Mouse (Mus musculus) bone marrow, adult 2 months (tissue): ENCODE results near the gene Fam161b. TPM values are rescaled to one million over a fixed set of nuclear protein-coding genes. Genes with fewer than 3 reads are reported as not detected.

ENCODE experiments used
- H3K27ac ChIP-seq: fragments of 200-500 bp; 2 replicates; pipeline ENCODE4 v1.5.1; 2012; ENCODE audit warnings: low read depth, mild to moderate bottlenecking, control low read depth, inconsistent platforms, low read length; ENCODE audit not compliant: control insufficient read depth, poor library complexity, insufficient read depth
- H3K4me1 ChIP-seq: fragments of 200-500 bp; 2 replicates; pipeline ENCODE4 v1.6.1; 2011; ENCODE audit warnings: low read length; ENCODE audit not compliant: control insufficient read depth, insufficient read depth
- H3K4me3 ChIP-seq: fragments of 200-500 bp; replicated peaks from 2 replicates; pipeline ENCODE3; 2011; ENCODE audit warnings: mild to moderate bottlenecking, low read depth, low read length, control low read depth; ENCODE audit not compliant: control insufficient read depth
- CTCF ChIP-seq: fragments of 200-500 bp; IDR thresholded peaks from 2 replicates; pipeline ENCODE4 v1.5.1; 2011; ENCODE audit warnings: low read length, control low read depth; ENCODE audit not compliant: control insufficient read depth, insufficient read depth
- POLR2A ChIP-seq: fragments of 200-500 bp; IDR thresholded peaks from 2 replicates; pipeline ENCODE4 v1.6.1; 2011; ENCODE audit warnings: low read depth, mild to moderate bottlenecking, control low read depth, low read length, borderline replicate concordance; ENCODE audit not compliant: control insufficient read depth
- WGBS: fragments of 180-500 bp; shearing (Covaris S2); methylation state at CpG from one replicate; pipeline ENCODE4 v1.1.7; 2018; 5-methylcytosine and 5-hydroxymethylcytosine counted together
- polyA plus RNA-seq: library from polyadenylated mRNA; stranded (reverse); fragments of >200 nt; gene quantifications from 2 replicates; pipeline ENCODE4 v1.2.4, GENCODE M21; 2011; ENCODE audit warnings: low replicate concordance; ENCODE audit not compliant: missing spikeins, insufficient read depth, insufficient read length

Gene Fam161b
- polyA plus RNA-seq, 1 experiment, result 1.5 TPM

DNA sequence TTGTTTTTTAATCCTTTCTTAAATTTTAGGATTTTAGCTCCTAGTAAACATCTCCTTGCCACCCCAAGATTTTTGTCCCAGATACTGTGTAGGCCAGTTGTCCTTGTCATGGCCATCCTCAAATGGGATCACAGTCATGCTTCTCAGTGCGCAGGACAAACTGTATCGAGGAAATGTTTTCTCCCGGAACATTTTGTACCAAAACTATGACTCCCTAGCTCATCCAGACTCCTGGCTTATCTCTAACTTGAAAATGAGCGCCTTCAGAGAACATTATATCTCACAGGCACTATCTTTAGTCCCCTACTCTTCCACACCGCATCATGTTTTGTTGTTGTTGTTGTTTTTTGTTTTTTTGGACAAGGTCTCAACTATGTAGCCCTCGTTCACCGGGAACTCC is 45.6 kb downstream of the Fam161b start:
- Histone ChIP-seq H3K4me1 (no peaks in the 10 kb centered on the region; the same call in 1 of the 2 replicates), H3K4me3 (peak overlapping the region; percentile 98), H3K27ac (no peak overlapping the region)
- no peak for TF ChIP-seq CTCF
- TF ChIP-seq POLR2A, result no peak
- 47% methylated on average over 7 of the region's 7 CpGs for WGBS

DNA sequence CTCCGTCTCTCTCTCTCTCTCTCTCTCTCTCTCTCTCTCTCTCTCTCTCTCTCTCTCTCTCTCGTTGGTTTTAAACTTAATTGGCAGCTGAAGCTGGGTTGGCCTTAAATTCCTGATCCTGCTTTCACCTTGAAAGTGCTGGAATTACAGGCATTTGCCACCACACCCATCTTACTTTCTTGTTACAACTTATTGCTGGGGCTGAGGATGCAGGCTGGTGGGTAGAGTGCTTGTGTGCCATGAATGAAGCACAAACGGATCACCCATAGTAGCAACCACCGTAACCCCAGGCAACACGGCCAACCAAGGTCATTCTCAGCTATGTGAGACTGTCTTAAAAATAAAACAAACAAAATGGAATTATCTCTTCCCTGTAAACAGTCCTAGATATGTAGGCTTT is 50.3 kb downstream of the Fam161b start:
- Histone ChIP-seq H3K4me1 (no peaks in the 10 kb centered on the region), H3K27ac (no peak overlapping the region), H3K4me3 (no peak overlapping the region)
- TF ChIP-seq CTCF (no peak), POLR2A (no peak)
- WGBS, result 85% methylated on average over 4 of the region's 5 CpGs

DNA sequence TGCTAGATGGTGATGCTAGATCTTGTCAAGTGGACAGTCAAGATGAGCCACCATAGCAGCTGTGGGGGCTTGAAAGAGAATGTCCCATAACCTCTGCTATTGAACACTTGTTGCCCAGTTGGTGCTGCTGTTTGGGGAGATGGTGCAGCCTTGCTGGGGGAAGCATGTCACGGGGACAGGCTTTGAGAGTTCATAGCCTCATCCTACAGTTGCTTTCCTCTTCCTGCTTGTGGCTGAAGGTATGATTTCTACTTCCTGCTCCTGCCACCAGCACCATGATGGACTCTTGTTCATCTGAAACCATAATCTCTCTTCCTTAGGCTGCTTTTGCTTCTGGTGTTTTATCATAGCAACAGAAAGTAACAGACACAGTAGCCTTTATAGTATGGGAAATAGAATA is 57.1 kb downstream of the Fam161b start:
- Histone ChIP-seq H3K4me3 (no peak overlapping the region), H3K4me1 (no peaks in the 10 kb centered on the region; the same call in 1 of the 2 replicates), H3K27ac (no peak overlapping the region)
- 41% methylated on average over 1 of the region's 1 CpGs for WGBS
- TF ChIP-seq CTCF, result no peak
- TF ChIP-seq POLR2A, result no peak

DNA sequence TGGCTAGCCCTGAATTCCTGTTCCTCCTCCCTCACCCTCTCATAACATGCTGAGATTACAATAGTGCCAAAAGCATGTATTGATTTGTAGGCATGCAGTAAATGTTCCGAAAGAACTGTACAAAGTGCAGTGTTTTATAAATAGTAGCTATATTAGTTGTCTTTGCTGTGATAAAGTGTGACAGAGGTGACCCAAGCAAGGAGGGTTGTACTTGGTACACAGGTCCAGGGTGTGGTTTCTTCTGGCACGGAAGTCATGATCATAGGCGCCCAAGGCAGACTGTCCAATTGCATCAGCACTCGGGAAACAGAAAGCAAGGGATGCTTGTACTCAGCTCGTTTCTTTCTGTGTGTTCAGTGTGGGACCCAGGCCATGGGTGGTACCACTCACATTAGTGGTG is 57.5 kb downstream of the Fam161b start:
- Histone ChIP-seq H3K27ac (no peak overlapping the region), H3K4me3 (no peak overlapping the region), H3K4me1 (no peaks in the 10 kb centered on the region; the same call in 1 of the 2 replicates)
- TF ChIP-seq CTCF (no peak), POLR2A (no peak)
- WGBS, result 85% methylated on average over 5 of the region's 5 CpGs

DNA sequence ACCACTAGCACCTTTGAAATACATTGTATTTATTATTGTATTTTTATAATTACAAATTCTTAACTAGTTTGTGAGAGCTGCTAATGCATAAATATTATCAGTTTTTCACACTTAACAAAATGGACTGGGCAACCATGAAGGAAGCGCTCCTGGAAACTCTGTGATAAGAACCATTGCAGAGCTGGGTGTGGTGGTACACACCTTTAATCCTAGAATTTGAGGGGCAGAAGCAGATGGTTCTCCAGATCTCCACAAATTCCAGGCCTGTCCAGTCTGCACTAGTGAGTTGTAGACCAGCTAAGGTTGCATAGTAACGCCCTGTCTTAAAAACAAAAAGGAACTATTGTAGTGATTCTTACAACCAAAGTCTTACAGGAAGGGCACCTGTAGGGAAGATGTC is 62.4 kb downstream of the Fam161b start:
- 85% methylated on average over 2 of the region's 2 CpGs for WGBS
- no peaks in the 10 kb centered on the region; the same call in 1 of the 2 replicates for H3K4me1 ChIP-seq
- TF ChIP-seq POLR2A, result no peak
- no peak for TF ChIP-seq CTCF
- no peak overlapping the region for H3K4me3 ChIP-seq
- H3K27ac ChIP-seq, result no peak overlapping the region

DNA sequence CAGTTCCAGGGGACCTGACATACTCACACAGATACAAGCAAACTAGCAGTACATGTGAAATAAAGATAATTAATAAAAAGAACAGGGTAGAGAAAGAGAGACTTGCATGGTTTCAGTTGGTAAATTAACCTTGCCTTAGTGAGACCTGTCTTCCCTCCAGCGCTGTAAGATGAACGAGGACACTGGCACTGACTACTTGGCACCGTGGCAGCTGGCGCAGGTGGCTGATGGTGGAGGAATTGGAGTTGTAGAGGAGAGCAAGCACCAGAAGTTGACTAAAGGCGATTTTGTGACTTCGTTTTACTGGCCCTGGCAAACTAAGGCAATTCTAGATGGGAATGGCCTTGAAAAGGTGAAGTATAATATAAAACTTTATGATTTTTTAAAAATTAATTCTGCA is 63.8 kb downstream of the Fam161b start:
- H3K4me1 ChIP-seq, result no peaks in the 10 kb centered on the region
- no peak overlapping the region for H3K27ac ChIP-seq
- TF ChIP-seq POLR2A, result no peak
- no peak for TF ChIP-seq CTCF
- 90% methylated on average over 6 of the region's 6 CpGs for WGBS
- H3K4me3 ChIP-seq, result no peak overlapping the region

Other genes with a start within 250 kb of the Fam161b start
- 0.60 and 1.7 TPM in 2 replicates for gene Dnal1, start 247.5 kb downstream of the Fam161b start, polyA plus RNA-seq
- gene Pnma1, start 213.3 kb downstream of the Fam161b start, polyA plus RNA-seq, result 1.8 and 2.8 TPM in 2 replicates
- gene Elmsan1, start 143.0 kb downstream of the Fam161b start, polyA plus RNA-seq, result 12.5 and 20.0 TPM in 2 replicates
- gene Ptgr2, start 76.6 kb downstream of the Fam161b start, polyA plus RNA-seq, result 17.8 and 25.3 TPM in 2 replicates
- 29.1 and 31.8 TPM in 2 replicates for gene Zfp410, start 45.0 kb downstream of the Fam161b start, polyA plus RNA-seq
- gene Coq6, start 176 bp downstream of the Fam161b start, polyA plus RNA-seq, result 9.8 and 26.6 TPM in 2 replicates
- 13.8 and 25.0 TPM in 2 replicates for gene Entpd5, start 47.2 kb upstream of the Fam161b start, polyA plus RNA-seq
- gene Bbof1, start 47.2 kb upstream of the Fam161b start, polyA plus RNA-seq, result 2.8 and 3.0 TPM in 2 replicates
- 9.5 and 10.6 TPM in 2 replicates for gene Rnf113a2, start 55.4 kb upstream of the Fam161b start, polyA plus RNA-seq
- 2.5 and 3.0 TPM in 2 replicates for gene Aldh6a1, start 89.2 kb upstream of the Fam161b start, polyA plus RNA-seq
- gene Lin52, start 89.6 kb upstream of the Fam161b start, polyA plus RNA-seq, result 12.5 and 13.0 TPM in 2 replicates
- gene Vsx2, start 207.9 kb upstream of the Fam161b start, polyA plus RNA-seq, result not detected in 2 replicates